Mouse (Mus musculus) hindbrain, embryonic 15.5 days (tissue): ENCODE results near the gene Rad50. TPM values are rescaled to one million over a fixed set of nuclear protein-coding genes. Genes with fewer than 3 reads are reported as not detected.

Experiments
- ATAC-seq: fragments of 200-750 bp; cut with Nextera tagmentation; 2 replicates; pipeline ENCODE4 v1.8.0; 2017; ENCODE audit warnings: low read depth, moderate number of reproducible peaks, moderate TSS enrichment; ENCODE audit not compliant: low FRiP score
- H3K27ac ChIP-seq: fragments of 300-500 bp; sonication (generic); replicated peaks from 2 replicates; pipeline ENCODE4 v1.5.1; 2015; ENCODE audit warnings: mild to moderate bottlenecking, inconsistent platforms
- H3K27me3 ChIP-seq: fragments of 300-500 bp; sonication (generic); 2 replicates; pipeline ENCODE4 v1.6.1; 2015; ENCODE audit warnings: control low read depth, inconsistent platforms
- H3K36me3 ChIP-seq: fragments of 300-500 bp; sonication (generic); 2 replicates; pipeline ENCODE4 v1.6.1; 2015; ENCODE audit warnings: control low read depth, inconsistent platforms
- H3K4me1 ChIP-seq: fragments of 300-500 bp; sonication (generic); replicated peaks from 2 replicates; pipeline ENCODE4 v1.6.1; 2015; ENCODE audit warnings: control low read depth, inconsistent platforms
- H3K4me2 ChIP-seq: fragments of 300-500 bp; sonication (generic); 2 replicates; pipeline ENCODE4 v1.6.1; 2015; ENCODE audit warnings: moderate library complexity, mild to moderate bottlenecking, inconsistent platforms
- H3K4me3 ChIP-seq: fragments of 300-500 bp; sonication (generic); 2 replicates; pipeline ENCODE4 v1.5.1; 2015; ENCODE audit warnings: mild to moderate bottlenecking, inconsistent platforms
- H3K9ac ChIP-seq: fragments of 300-500 bp; sonication (generic); 2 replicates; pipeline ENCODE4 v1.6.1; 2015; ENCODE audit warnings: inconsistent platforms
- H3K9me3 ChIP-seq: fragments of 300-500 bp; sonication (generic); 2 replicates; pipeline ENCODE4 v1.6.1; 2016; ENCODE audit warnings: control low read depth, inconsistent platforms
- WGBS: fragments of 180-500 bp; shearing (Covaris S2); methylation state at CpG from one replicate; pipeline ENCODE4 v1.1.7; 2015; 5-methylcytosine and 5-hydroxymethylcytosine counted together
- polyA plus RNA-seq: library from polyadenylated mRNA; unstranded; fragments of >200 nt; fragmentation: Nextera tagmentation; extraction: Ambion mirVana; gene quantifications from 2 replicates; pipeline ENCODE4 v1.2.1, GENCODE M21; 2015

Gene Rad50
- polyA plus RNA-seq, 1 experiment from 2014 or later, result 12.2 TPM

DNA sequence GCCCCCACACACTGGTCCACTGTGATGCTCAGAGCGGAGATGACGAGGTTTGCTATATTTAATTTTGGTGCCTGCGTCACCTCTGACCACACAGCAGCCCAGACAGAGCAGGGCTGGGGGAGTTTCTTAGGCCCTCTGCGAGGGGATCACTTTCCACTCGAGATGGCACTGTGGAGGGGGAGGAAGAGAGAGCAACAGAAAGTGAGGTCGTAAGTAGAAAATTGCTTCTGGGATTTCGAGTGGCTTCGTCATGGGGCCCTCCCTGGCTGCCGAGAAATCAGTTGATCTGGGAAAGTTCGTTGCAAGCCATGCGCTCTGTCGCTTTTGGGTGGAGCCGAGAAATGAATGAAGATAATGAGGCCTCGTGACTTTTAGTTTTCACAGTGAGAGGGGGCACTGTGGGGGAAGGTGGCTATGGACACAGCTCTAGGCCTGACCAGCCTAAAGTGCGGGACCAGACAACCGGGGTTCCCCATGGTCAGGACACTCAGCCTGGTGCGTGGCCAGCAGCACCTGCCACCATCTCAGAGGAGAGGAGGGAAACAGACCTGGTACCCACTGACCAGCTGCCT, 80.2 kb downstream of the Rad50 start:
- Histone ChIP-seq H3K9ac (no peak overlapping the region), H3K4me1 (no peaks in the 10 kb centered on the region), H3K27ac (no peak overlapping the region), H3K9me3 (no peaks in the 10 kb centered on the region), H3K36me3 (no peaks in the 10 kb centered on the region), H3K4me3 (no peak overlapping the region), H3K4me2 (no peak overlapping the region), H3K27me3 (no peaks in the 10 kb centered on the region)
- WGBS, result 69% methylated on average over 17 of the region's 17 CpGs
- no peak for ATAC-seq

DNA sequence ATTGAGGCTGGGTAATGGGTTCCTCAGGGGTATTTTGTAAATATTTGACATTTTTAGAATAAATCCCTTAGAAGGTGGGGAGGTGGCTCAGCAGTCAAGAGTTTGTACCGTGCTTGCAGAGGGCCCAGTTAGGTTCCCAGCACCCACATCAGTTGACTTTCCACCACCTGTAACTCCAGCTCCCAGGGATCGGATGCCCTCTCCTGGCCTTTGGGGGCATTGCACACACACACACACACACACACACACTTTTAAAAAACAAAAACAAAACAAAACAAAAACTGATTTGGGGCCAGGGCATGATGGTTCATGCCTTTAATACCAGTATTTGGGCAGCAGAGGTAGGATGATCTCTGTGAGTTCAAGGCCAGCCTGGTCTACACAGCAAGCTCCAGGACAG, 83.0 kb downstream of the Rad50 start:
- H3K4me3 ChIP-seq, result no peak overlapping the region
- WGBS, result 94% methylated on average over 2 of the region's 2 CpGs
- no peak for ATAC-seq
- no peaks in the 10 kb centered on the region for H3K9me3 ChIP-seq
- no peak overlapping the region for H3K27ac ChIP-seq
- no peak overlapping the region for H3K4me2 ChIP-seq
- no peaks in the 10 kb centered on the region for H3K27me3 ChIP-seq
- H3K9ac ChIP-seq, result no peak overlapping the region
- no peaks in the 10 kb centered on the region for H3K4me1 ChIP-seq
- H3K36me3 ChIP-seq, result no peaks in the 10 kb centered on the region

DNA sequence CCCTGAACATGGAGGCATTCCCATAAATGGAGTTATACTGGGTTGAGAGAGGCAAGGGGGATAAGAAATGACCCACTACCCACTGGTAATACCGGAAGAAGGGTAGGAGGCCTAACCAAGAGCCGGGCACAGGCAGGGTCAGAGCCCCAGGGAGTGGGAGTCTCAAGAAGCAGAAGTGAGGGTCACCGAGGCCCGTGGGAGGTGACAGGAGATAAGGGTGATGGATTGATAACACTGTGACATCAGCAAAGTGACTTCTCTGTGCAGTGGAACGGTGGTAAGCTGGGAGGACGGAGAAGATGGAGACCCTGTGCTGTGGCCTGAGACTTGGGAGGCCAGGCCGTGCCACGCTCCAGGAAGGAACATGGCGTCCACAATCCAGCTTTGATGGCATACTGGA, 83.5 kb downstream of the Rad50 start:
- no peaks in the 10 kb centered on the region for H3K36me3 ChIP-seq
- H3K4me2 ChIP-seq, result no peak overlapping the region
- 96% methylated on average over 9 of the region's 9 CpGs for WGBS
- H3K4me3 ChIP-seq, result no peak overlapping the region
- no peaks in the 10 kb centered on the region for H3K4me1 ChIP-seq
- no peaks in the 10 kb centered on the region for H3K27me3 ChIP-seq
- no peak overlapping the region for H3K27ac ChIP-seq
- no peaks in the 10 kb centered on the region for H3K9me3 ChIP-seq
- ATAC-seq, result no peak
- H3K9ac ChIP-seq, result no peak overlapping the region

DNA sequence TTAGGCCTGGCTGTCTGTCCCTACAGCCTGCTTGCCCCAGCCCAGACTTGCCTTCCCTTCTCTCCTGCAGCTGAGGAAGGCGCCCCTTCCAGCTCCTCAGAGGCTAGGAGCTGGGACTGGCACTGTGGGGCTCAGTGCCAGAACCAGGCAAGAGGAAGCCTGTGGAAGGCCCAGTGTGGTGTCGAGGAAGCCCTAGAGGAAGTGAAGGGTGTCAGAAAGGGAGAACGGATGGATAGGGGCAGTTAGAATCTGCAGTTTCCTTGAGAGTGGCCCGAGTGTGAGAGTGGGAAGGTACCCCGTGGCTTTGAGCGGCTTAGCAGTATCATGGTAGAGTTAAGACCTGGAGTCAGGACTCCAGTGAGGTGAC, 84.7 kb downstream of the Rad50 start:
- Histone ChIP-seq H3K9ac (no peak overlapping the region), H3K4me3 (no peak overlapping the region), H3K27me3 (no peaks in the 10 kb centered on the region), H3K4me2 (no peak overlapping the region), H3K9me3 (no peaks in the 10 kb centered on the region), H3K27ac (no peak overlapping the region), H3K4me1 (no peaks in the 10 kb centered on the region), H3K36me3 (no peaks in the 10 kb centered on the region)
- ATAC-seq, result no peak
- 88% methylated on average over 6 of the region's 6 CpGs for WGBS

DNA sequence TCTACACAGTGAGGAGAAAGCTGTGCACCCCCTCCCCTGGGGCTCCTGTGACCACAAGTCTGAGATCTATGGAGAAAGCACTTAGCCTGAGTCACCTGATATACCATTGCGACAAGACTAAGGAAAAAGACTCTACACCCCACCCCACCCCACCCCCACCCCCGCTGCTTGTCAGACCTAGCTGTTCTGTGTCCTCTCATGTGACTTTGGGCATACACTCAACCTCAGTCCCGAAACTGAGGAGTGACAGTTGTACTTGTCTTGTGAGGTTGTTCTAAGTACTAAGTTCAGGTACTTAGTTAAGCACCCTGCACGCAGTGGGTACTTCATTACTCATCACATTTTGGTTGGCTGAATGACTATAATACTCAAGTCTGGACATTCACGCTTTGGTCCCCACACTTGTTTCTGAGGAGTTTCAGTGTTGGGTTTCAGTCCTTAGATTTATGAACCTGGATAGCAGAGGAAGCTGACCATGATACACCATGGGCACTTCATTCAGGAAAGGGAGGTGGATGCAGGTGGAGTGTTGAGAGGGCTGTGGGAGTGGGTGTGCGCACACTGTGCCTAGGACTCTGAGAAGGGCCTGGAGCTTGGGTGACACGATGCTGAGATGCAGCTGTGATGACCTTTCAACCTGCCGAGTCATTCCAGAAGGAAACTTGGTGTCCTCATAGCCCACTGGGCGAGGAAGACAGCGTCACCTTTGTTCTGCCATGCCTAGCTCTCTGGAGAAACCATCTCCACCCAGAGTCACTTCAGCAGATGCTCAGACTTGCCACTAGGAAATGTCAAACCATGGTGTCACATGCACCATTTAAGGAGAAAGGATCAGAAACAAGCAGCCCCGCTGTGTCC, 85.3 kb downstream of the Rad50 start:
- Histone ChIP-seq H3K4me3 (no peak overlapping the region), H3K27me3 (no peaks in the 10 kb centered on the region), H3K4me1 (no peaks in the 10 kb centered on the region), H3K9me3 (no peaks in the 10 kb centered on the region), H3K36me3 (no peaks in the 10 kb centered on the region), H3K4me2 (no peak overlapping the region), H3K9ac (no peak overlapping the region), H3K27ac (no peak overlapping the region)
- ATAC-seq, result no peak
- 90% methylated on average over 11 of the region's 11 CpGs for WGBS

DNA sequence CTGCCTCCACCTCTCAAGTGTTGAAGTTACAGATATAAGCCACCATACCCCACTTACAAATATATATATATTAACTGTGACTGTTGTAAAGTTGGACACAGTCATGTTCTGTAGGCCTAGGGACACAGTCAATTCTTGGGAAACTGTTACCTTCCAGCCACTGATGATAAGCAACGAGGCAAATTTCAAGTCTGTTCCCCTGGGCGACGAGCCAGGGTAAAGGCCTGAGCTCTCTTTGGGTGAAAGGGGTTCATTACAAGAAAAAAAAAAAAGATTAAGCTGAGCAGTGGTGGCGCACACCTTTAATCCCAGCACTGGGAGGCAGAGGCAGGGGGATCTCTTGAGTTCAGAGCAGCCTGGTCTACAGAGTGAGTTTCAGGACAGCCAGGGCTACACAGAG, 87.0 kb downstream of the Rad50 start:
- H3K27ac ChIP-seq, result no peak overlapping the region
- no peaks in the 10 kb centered on the region for H3K9me3 ChIP-seq
- no peaks in the 10 kb centered on the region for H3K4me1 ChIP-seq
- 88% methylated on average over 4 of the region's 4 CpGs for WGBS
- no peaks in the 10 kb centered on the region for H3K27me3 ChIP-seq
- H3K9ac ChIP-seq, result no peak overlapping the region
- ATAC-seq, result no peak
- H3K4me3 ChIP-seq, result no peak overlapping the region
- H3K4me2 ChIP-seq, result no peak overlapping the region
- H3K36me3 ChIP-seq, result no peaks in the 10 kb centered on the region

DNA sequence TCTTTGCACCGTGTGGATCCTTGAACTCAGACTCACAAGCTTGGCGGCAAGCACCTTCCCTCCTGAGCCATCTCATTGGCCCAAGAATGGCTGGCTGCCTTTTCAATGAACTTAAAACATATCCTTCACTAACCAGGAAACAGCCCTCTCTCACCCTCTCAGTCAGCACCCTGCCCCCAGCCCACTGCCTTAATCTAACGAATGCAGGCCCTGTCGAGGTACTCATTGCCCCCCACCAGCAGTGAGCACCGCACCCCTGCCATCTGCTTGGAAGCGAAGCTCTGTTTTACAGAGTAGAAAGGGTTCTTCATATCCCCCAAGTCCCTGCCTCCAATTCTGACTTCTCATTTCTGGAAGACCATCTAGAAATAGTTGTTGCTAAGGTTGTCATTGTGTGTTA, 87.7 kb downstream of the Rad50 start:
- no peak overlapping the region for H3K4me3 ChIP-seq
- no peaks in the 10 kb centered on the region for H3K27me3 ChIP-seq
- no peak overlapping the region for H3K4me2 ChIP-seq
- no peaks in the 10 kb centered on the region for H3K9me3 ChIP-seq
- H3K27ac ChIP-seq, result no peak overlapping the region
- no peak for ATAC-seq
- H3K9ac ChIP-seq, result no peak overlapping the region
- 67% methylated on average over 6 of the region's 6 CpGs for WGBS
- no peaks in the 10 kb centered on the region for H3K4me1 ChIP-seq
- H3K36me3 ChIP-seq, result no peaks in the 10 kb centered on the region

DNA sequence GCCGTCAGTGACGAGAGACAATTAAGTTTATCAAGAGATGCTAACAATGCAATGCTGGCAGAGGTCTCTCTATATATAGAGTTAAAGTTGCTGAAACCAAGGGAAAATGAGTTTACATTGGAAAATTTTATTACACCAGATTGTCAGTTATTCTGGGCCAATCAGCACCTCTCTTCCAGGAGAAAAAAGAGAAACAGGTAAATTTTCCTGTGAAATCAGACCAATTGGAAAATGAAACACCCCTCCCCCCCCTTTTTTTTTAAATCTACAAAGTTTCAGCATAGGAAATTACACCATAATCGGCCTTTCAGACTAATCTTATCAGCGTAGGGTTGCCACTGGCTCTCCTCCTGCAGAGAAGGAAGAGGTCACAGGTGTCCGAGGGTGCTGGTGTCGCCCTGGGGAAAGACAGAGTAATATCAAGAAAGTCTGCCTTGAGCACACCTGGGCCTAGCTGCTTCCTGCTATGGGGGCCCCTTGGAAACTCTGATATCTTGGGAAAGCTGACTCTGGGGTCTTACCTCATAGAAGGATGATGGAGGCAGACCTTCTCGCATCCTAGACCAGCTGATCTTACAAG, 88.4 kb downstream of the Rad50 start, which contains the start of gene Il4:
Gene Il4 (minus strand): TSS at position 51 of the 580 bp plus-strand sequence.
- no peaks in the 10 kb centered on the region for H3K9me3 ChIP-seq
- ATAC-seq, result no peak
- no peak within 1 kb of the TSS for H3K27ac ChIP-seq
- H3K4me3 ChIP-seq, result no peak within 1 kb of the TSS
- H3K27me3 ChIP-seq, result no peaks in the 10 kb centered on the region
- H3K36me3 ChIP-seq, result no peaks in the 10 kb centered on the region
- H3K4me1 ChIP-seq, result no peaks in the 10 kb centered on the region
- H3K4me2 ChIP-seq, result no peak within 1 kb of the TSS
- WGBS, result 87% methylated on average over 7 of the region's 7 CpGs
- no peak within 1 kb of the TSS for H3K9ac ChIP-seq

DNA sequence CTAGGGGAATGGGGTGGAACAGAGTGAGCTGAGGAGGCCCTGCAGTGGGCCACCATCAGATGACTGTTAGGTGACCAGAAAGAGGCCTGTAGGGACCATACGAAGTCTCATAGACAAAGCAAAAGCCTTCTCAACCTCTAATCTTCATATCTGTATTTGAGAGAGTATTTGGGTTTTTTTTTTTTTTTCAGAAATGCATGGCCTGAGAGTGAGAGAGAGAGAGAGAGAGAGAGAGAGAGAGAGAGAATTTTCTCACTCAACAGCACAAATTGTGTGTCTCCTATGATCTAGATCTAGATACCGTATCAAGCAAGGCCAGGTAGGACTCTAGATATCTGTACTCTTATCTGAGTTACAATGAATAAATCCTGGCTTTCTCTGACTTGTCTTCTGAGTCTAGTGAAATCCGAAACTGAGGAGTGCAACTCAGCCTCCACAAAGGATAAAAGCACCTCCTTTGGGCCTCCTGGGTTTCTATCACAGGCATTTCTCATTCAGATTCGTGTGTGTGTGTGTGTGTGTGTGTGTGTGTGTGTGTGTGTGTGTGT, 89.5 kb downstream of the Rad50 start:
- Histone ChIP-seq H3K36me3 (no peaks in the 10 kb centered on the region), H3K4me1 (no peaks in the 10 kb centered on the region), H3K27ac (no peak overlapping the region), H3K27me3 (no peaks in the 10 kb centered on the region), H3K9me3 (no peaks in the 10 kb centered on the region), H3K4me2 (no peak overlapping the region), H3K4me3 (no peak overlapping the region), H3K9ac (no peak overlapping the region)
- ATAC-seq, result no peak
- WGBS, result 64% methylated on average over 4 of the region's 4 CpGs

DNA sequence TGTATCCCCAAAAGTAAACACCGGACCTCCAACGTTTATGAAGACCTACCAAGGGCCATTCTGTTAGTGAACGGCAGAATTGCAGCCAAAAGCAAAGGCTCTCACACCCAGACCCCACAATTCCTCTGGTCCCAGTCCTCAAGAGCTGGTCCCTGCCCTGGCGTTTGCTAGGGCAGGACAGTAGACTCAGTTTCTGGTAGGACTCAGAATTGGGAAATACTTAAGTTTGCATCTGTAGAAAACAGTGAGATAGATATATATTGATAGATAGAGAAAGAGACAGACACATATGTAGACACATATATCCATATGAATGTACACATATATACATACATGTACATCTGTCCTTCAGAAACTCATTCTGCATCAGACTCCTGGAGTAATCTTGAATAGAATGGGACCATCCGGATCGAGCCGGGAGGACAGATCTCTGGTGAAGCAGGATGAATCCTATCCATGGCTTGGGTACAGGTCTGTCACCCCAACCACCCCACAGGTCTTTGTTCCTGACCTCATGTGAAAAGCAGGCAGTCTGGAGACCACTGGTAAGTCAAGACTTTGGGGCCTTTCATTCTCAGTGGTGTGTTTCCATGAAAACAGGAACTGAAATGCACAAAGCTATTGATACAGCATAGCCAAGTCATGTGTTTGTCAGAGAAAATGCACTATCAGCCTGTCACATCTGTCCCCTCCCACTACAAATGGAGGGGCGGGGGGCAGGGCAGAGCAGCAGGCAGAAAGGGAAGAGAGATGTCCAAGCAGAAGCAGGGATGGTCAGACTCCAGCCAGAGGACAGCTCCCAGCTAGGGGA, 90.2 kb downstream of the Rad50 start:
- H3K4me2 ChIP-seq, result no peak overlapping the region
- ATAC-seq, result no peak
- no peaks in the 10 kb centered on the region for H3K9me3 ChIP-seq
- WGBS, result 85% methylated on average over 8 of the region's 8 CpGs
- H3K4me1 ChIP-seq, result no peaks in the 10 kb centered on the region
- H3K4me3 ChIP-seq, result no peak overlapping the region
- no peaks in the 10 kb centered on the region for H3K27me3 ChIP-seq
- H3K36me3 ChIP-seq, result no peaks in the 10 kb centered on the region
- no peak overlapping the region for H3K27ac ChIP-seq
- no peak overlapping the region for H3K9ac ChIP-seq

DNA sequence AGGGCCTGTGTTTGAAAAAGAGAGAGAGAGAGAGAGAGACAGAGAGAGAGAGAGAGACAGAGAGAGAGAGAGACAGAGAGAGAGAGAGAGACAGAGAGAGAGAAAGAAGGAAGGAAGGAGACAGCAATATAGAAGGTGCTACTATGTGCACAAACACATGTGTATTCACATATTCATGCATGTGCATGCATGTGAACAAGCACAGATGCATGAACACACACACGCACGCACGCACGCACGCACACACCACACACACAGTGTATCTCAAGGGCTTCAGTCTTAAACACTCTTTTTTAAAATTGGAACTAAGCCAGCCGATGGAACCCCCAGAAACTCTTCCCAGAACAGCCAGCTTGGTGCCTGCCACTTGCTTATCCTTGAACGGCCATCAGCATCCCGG, 91.5 kb downstream of the Rad50 start:
- ATAC-seq, result no peak
- Histone ChIP-seq H3K36me3 (no peaks in the 10 kb centered on the region), H3K27me3 (no peaks in the 10 kb centered on the region), H3K4me1 (no peaks in the 10 kb centered on the region), H3K9ac (no peak overlapping the region), H3K4me2 (no peak overlapping the region), H3K4me3 (no peak overlapping the region), H3K27ac (no peak overlapping the region), H3K9me3 (no peaks in the 10 kb centered on the region)
- 92% methylated on average over 8 of the region's 8 CpGs for WGBS

DNA sequence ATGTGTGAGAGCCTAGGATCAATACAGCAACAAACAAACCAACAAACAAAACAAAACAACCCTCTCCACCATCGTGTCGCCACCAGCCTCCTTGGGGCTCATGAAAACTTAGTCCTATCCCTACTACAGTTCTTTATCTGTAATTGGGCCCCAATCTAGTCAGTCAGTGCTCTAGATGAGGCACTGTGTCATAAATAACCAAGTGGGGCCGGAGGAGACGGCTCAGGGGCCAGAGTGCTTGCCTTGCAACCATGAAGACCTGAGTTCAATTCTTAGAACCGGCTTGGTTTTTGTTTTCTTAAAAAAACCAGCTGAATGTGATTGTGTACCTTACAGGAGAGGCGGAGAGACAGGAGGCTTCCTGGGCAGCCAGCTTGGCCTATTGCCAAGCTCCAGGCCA, 91.9 kb downstream of the Rad50 start:
- Histone ChIP-seq H3K4me1 (no peaks in the 10 kb centered on the region), H3K27me3 (no peaks in the 10 kb centered on the region), H3K4me3 (no peak overlapping the region), H3K27ac (no peak overlapping the region), H3K9ac (no peak overlapping the region), H3K9me3 (no peaks in the 10 kb centered on the region), H3K36me3 (no peaks in the 10 kb centered on the region), H3K4me2 (no peak overlapping the region)
- 74% methylated on average over 6 of the region's 6 CpGs for WGBS
- no peak for ATAC-seq
